Mouse (Mus musculus): ENCODE measurements at regions not wholly inside any gene's neighbourhood (a gene's known extent, or its start where the extent isn't known, plus 50 kb on each side); places are given as distances from the start of the nearest gene placed in this dataset.

DNA sequence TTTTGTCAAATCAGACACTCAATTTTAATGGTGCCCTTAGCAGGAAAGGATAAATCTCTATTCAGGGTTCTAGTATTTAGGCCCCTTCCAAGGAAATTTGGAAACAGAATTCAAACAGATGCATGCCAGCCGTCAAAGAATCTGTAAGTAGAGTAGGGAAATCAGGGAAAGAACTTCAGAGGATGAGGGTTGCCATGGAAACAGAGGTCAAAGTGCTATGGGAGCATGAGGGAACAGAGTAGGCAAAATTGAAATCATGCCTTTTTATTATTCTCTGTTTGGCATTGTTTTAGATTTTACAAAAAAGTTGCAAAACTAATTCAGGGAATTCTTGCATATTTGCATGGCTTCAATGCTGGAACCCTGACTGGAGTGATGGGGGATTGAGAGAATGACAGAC, 1916.4 kb upstream of the Lrrc6 start:
- H3K4me2 ChIP-seq, result no peak overlapping the region
- no peaks in the 10 kb centered on the region for H3K9me3 ChIP-seq (replicated peaks; ENCODE audit: control insufficient read depth, low read length)
- H3K4me1 ChIP-seq (ENCODE audit: control insufficient read depth, insufficient read depth, low read length), result peaks cover 5% of the 10 kb centered on the region
- no peak overlapping the region for H3K27ac ChIP-seq (ENCODE audit: low read depth, low read length)
- H3K9ac ChIP-seq (ENCODE audit: low read depth, low read length), result no peak overlapping the region
- no peak overlapping the region for H3K4me3 ChIP-seq (ENCODE audit: low read depth, low read length)
- ATAC-seq (replicated peaks; ENCODE audit: insufficient number of reproducible peaks, low FRiP score, low TSS enrichment), result no peak
- no peaks in the 10 kb centered on the region for H3K36me3 ChIP-seq (ENCODE audit: control insufficient read depth, insufficient read depth, low read length)
- 47% methylated on average over 1 of the region's 1 CpGs for WGBS (ENCODE audit: insufficient replicate concordance)
- no peaks in the 10 kb centered on the region for H3K27me3 ChIP-seq (ENCODE audit: control insufficient read depth, insufficient read depth, low read length)

DNA sequence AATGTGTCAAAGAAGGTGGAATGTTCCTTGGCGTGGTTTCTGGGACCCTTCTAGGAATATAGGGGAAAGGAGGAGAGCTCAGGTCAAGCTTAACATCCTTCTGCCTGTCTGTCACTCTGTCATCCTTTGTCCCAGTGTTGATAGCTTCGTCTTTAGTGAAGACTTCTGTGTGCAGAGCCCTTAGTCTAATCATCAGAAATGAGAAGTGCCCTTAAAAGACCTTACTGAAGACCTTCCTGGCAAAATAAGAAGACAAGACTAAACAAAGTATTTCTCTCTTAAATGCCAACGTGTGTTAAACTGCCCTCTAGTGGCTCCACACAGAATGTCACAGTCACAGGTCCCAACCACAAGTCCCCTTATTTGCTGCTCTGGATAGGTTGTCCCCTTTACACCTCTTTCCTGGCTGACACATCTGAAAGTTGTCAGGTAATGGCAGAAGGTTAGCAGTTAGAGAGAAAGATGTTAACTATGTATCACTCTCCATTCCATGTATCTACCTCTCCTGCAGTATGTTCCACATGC, 1914.8 kb upstream of the Lrrc6 start:
- no peak for ATAC-seq (replicated peaks; ENCODE audit: insufficient number of reproducible peaks, low FRiP score, low TSS enrichment)
- WGBS (ENCODE audit: insufficient replicate concordance), result 22% methylated on average over 3 of the region's 3 CpGs

GRCm38 (mm10) chr15:68414047-68414446, 1913.3 kb upstream of the Lrrc6 start:
- WGBS (ENCODE audit: insufficient replicate concordance), result 48% methylated on average over 4 of the region's 4 CpGs
- ATAC-seq (replicated peaks; ENCODE audit: insufficient number of reproducible peaks, low FRiP score, low TSS enrichment), result no peak
- no peaks in the 10 kb centered on the region for H3K9me3 ChIP-seq (replicated peaks; ENCODE audit: control insufficient read depth, low read length)
- no peak overlapping the region for H3K4me2 ChIP-seq
- no peak overlapping the region for H3K27ac ChIP-seq (ENCODE audit: low read depth, low read length)
- peaks cover 5% of the 10 kb centered on the region for H3K4me1 ChIP-seq (ENCODE audit: control insufficient read depth, insufficient read depth, low read length)
- H3K9ac ChIP-seq (ENCODE audit: low read depth, low read length), result no peak overlapping the region
- no peak overlapping the region for H3K4me3 ChIP-seq (ENCODE audit: low read depth, low read length)
- H3K36me3 ChIP-seq (ENCODE audit: control insufficient read depth, insufficient read depth, low read length), result no peaks in the 10 kb centered on the region
- no peaks in the 10 kb centered on the region for H3K27me3 ChIP-seq (ENCODE audit: control insufficient read depth, insufficient read depth, low read length)

More for the DNA sequence above, 1914.8 kb upstream of the Lrrc6 start:
- Histone ChIP-seq H3K9ac (ENCODE audit: low read depth, low read length) (no peak overlapping the region), H3K27ac (ENCODE audit: low read depth, low read length) (no peak overlapping the region), H3K27me3 (ENCODE audit: control insufficient read depth, insufficient read depth, low read length) (no peaks in the 10 kb centered on the region), H3K36me3 (ENCODE audit: control insufficient read depth, insufficient read depth, low read length) (no peaks in the 10 kb centered on the region), H3K4me1 (ENCODE audit: control insufficient read depth, insufficient read depth, low read length) (peaks cover 5% of the 10 kb centered on the region), H3K4me2 (no peak overlapping the region), H3K4me3 (ENCODE audit: low read depth, low read length) (no peak overlapping the region), H3K9me3 (replicated peaks; ENCODE audit: control insufficient read depth, low read length) (no peaks in the 10 kb centered on the region)

GRCm38 (mm10) chr15:68412697-68413096, 1912.0 kb upstream of the Lrrc6 start:
- Histone ChIP-seq H3K9me3 (replicated peaks; ENCODE audit: control insufficient read depth, low read length) (no peaks in the 10 kb centered on the region), H3K4me1 (ENCODE audit: control insufficient read depth, insufficient read depth, low read length) (peaks cover 5% of the 10 kb centered on the region), H3K36me3 (ENCODE audit: control insufficient read depth, insufficient read depth, low read length) (no peaks in the 10 kb centered on the region), H3K27ac (ENCODE audit: low read depth, low read length) (no peak overlapping the region), H3K4me3 (ENCODE audit: low read depth, low read length) (no peak overlapping the region), H3K4me2 (no peak overlapping the region), H3K9ac (ENCODE audit: low read depth, low read length) (no peak overlapping the region), H3K27me3 (ENCODE audit: control insufficient read depth, insufficient read depth, low read length) (no peaks in the 10 kb centered on the region)
- ATAC-seq (replicated peaks; ENCODE audit: insufficient number of reproducible peaks, low FRiP score, low TSS enrichment), result peak; percentile 31; the same call in 1 of the 2 replicates
- 28% methylated on average over 2 of the region's 2 CpGs for WGBS (ENCODE audit: insufficient replicate concordance)

- 65% methylated on average over 3 of the region's 3 CpGs for WGBS (ENCODE audit: insufficient replicate concordance)
- no peak for ATAC-seq (replicated peaks; ENCODE audit: insufficient number of reproducible peaks, low FRiP score, low TSS enrichment)
Measured at GRCm38 (mm10) chr15:68412156-68412555, 1911.4 kb upstream of the Lrrc6 start.

GRCm38 (mm10) chr15:68403554-68404070, 1902.9 kb upstream of the Lrrc6 start:
- Histone ChIP-seq H3K4me3 (ENCODE audit: low read depth, low read length) (no peak overlapping the region), H3K9me3 (replicated peaks; ENCODE audit: control insufficient read depth, low read length) (no peaks in the 10 kb centered on the region), H3K27ac (ENCODE audit: low read depth, low read length) (no peak overlapping the region), H3K4me2 (no peak overlapping the region), H3K36me3 (ENCODE audit: control insufficient read depth, insufficient read depth, low read length) (no peaks in the 10 kb centered on the region), H3K9ac (ENCODE audit: low read depth, low read length) (no peak overlapping the region), H3K4me1 (ENCODE audit: control insufficient read depth, insufficient read depth, low read length) (no peaks in the 10 kb centered on the region), H3K27me3 (ENCODE audit: control insufficient read depth, insufficient read depth, low read length) (no peaks in the 10 kb centered on the region)
- 85% methylated on average over 3 of the region's 3 CpGs for WGBS (ENCODE audit: insufficient replicate concordance)
- ATAC-seq (replicated peaks; ENCODE audit: insufficient number of reproducible peaks, low FRiP score, low TSS enrichment), result no peak

More at GRCm38 (mm10) chr15:68412156-68412555, 1911.4 kb upstream of the Lrrc6 start:
- no peak overlapping the region for H3K27ac ChIP-seq (ENCODE audit: low read depth, low read length)
- H3K9me3 ChIP-seq (replicated peaks; ENCODE audit: control insufficient read depth, low read length), result no peaks in the 10 kb centered on the region
- H3K4me2 ChIP-seq, result no peak overlapping the region
- peaks cover 5% of the 10 kb centered on the region for H3K4me1 ChIP-seq (ENCODE audit: control insufficient read depth, insufficient read depth, low read length)
- no peak overlapping the region for H3K9ac ChIP-seq (ENCODE audit: low read depth, low read length)
- H3K36me3 ChIP-seq (ENCODE audit: control insufficient read depth, insufficient read depth, low read length), result no peaks in the 10 kb centered on the region
- H3K27me3 ChIP-seq (ENCODE audit: control insufficient read depth, insufficient read depth, low read length), result no peaks in the 10 kb centered on the region
- no peak overlapping the region for H3K4me3 ChIP-seq (ENCODE audit: low read depth, low read length)

- H3K4me2 ChIP-seq, result no peak overlapping the region
- H3K9me3 ChIP-seq (replicated peaks; ENCODE audit: control insufficient read depth, low read length), result no peaks in the 10 kb centered on the region
- H3K36me3 ChIP-seq (ENCODE audit: control insufficient read depth, insufficient read depth, low read length), result no peaks in the 10 kb centered on the region
- H3K4me1 ChIP-seq (ENCODE audit: control insufficient read depth, insufficient read depth, low read length), result no peaks in the 10 kb centered on the region
- no peak overlapping the region for H3K9ac ChIP-seq (ENCODE audit: low read depth, low read length)
- H3K27ac ChIP-seq (ENCODE audit: low read depth, low read length), result no peak overlapping the region
- no peaks in the 10 kb centered on the region for H3K27me3 ChIP-seq (ENCODE audit: control insufficient read depth, insufficient read depth, low read length)
- ATAC-seq (replicated peaks; ENCODE audit: insufficient number of reproducible peaks, low FRiP score, low TSS enrichment), result no peak
- no peak overlapping the region for H3K4me3 ChIP-seq (ENCODE audit: low read depth, low read length)
- 50% methylated on average over 1 of the region's 1 CpGs for WGBS (ENCODE audit: insufficient replicate concordance)
Measured at GRCm38 (mm10) chr15:68401726-68402125, 1901.0 kb upstream of the Lrrc6 start.

DNA sequence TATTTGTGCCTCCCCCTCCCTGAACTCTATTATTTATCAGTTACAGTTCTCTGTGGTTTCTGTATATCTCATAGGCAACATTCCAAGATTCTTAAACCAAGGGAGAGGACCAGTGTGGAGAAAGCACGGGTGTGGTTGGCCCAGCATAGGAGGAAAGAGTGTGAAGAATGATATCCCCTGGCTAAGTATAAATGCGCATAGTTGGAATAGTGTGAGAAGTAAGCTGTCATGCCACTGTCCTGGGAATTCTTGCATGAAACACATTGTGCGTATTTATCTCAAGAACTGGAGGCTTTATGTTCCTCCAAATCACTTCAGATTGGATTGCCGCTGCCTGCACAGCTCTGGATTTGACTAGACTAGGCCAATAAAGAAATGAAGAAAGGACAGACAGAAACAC, 1900.3 kb upstream of the Lrrc6 start:
- peak; percentile 39; the same call in 1 of the 2 replicates for ATAC-seq (replicated peaks; ENCODE audit: insufficient number of reproducible peaks, low FRiP score, low TSS enrichment)
- Histone ChIP-seq H3K9ac (ENCODE audit: low read depth, low read length) (no peak overlapping the region), H3K4me3 (ENCODE audit: low read depth, low read length) (no peak overlapping the region), H3K4me2 (no peak overlapping the region), H3K9me3 (replicated peaks; ENCODE audit: control insufficient read depth, low read length) (no peaks in the 10 kb centered on the region), H3K27ac (ENCODE audit: low read depth, low read length) (peak overlapping the region; percentile 12; the same call in 1 of the 2 replicates), H3K36me3 (ENCODE audit: control insufficient read depth, insufficient read depth, low read length) (no peaks in the 10 kb centered on the region), H3K4me1 (ENCODE audit: control insufficient read depth, insufficient read depth, low read length) (no peaks in the 10 kb centered on the region), H3K27me3 (ENCODE audit: control insufficient read depth, insufficient read depth, low read length) (no peaks in the 10 kb centered on the region)
- 61% methylated on average over 4 of the region's 4 CpGs for WGBS (ENCODE audit: insufficient replicate concordance)

- no peak overlapping the region for H3K4me2 ChIP-seq
- no peak overlapping the region for H3K4me3 ChIP-seq (ENCODE audit: low read depth, low read length)
- H3K4me1 ChIP-seq (ENCODE audit: control insufficient read depth, insufficient read depth, low read length), result no peaks in the 10 kb centered on the region
- H3K9ac ChIP-seq (ENCODE audit: low read depth, low read length), result no peak overlapping the region
- WGBS (ENCODE audit: insufficient replicate concordance), result 90% methylated on average over 6 of the region's 6 CpGs
- no peaks in the 10 kb centered on the region for H3K36me3 ChIP-seq (ENCODE audit: control insufficient read depth, insufficient read depth, low read length)
- no peak overlapping the region for H3K27ac ChIP-seq (ENCODE audit: low read depth, low read length)
- no peaks in the 10 kb centered on the region for H3K27me3 ChIP-seq (ENCODE audit: control insufficient read depth, insufficient read depth, low read length)
- ATAC-seq (replicated peaks; ENCODE audit: insufficient number of reproducible peaks, low FRiP score, low TSS enrichment), result no peak
- H3K9me3 ChIP-seq (replicated peaks; ENCODE audit: control insufficient read depth, low read length), result no peaks in the 10 kb centered on the region
Measured at GRCm38 (mm10) chr15:68396566-68396965, 1895.9 kb upstream of the Lrrc6 start.
